Mouse (Mus musculus): ENCODE measurements around the gene Ncr1.
"Not testable (repeated sequence)": the region's sequence is repeated elsewhere in the genome, so short reads cannot be mapped to it uniquely, and the experiment has no call there.

The Ncr1 gene

DNA sequence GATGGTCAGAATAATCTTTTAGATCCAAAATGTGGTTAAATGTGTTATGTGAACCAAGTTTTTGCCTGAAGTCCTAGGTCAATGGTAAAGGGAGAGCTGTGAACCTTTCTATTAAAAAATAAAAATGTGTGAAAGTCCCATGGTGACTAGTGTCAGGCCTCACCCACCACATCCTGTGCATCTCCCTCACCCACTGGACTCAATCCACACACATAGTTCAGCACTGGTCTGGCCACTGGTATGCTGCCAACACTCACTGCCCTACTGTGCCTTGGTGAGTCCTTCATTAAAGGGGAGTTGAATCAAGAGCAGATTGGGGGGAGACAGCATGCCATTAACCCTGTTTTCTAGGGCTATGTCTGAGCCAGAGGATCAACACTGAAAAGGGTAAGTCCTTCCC is at the start of gene Ncr1:
Gene Ncr1 (plus strand): TSS at position 216 of the 400 bp plus-strand sequence.
- no peak for DNase-seq

- DNase-seq: no peak
Observed at GRCm38 (mm10) chr7:4292638-4293037, 44.9 kb upstream of the Ncr1 start.

- no peak for DNase-seq
Observed at GRCm38 (mm10) chr7:4297189-4297588, 40.3 kb upstream of the Ncr1 start.

DNA sequence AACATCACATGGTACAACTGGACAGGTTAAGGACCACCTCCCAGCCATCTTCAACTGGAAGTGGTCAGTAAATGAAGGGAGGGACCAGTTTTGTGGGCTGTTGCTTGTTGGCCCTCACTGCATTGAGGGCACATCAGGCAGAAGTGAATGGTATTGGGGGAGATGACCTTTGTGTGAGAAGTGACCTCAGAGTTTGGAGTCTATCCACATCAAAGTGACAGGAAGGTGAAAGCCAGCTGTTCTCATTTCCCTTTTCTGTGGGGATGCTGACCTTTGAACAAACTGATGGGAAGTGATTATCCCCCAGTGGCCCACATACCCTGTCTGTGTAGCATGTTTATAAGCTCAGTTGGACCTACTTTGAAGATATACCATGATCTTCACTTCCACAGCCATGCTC is 37.4 kb upstream of the Ncr1 start:
- no peak for DNase-seq

- no peak for DNase-seq
Observed at GRCm38 (mm10) chr7:4303457-4303856, 34.1 kb upstream of the Ncr1 start.

DNA sequence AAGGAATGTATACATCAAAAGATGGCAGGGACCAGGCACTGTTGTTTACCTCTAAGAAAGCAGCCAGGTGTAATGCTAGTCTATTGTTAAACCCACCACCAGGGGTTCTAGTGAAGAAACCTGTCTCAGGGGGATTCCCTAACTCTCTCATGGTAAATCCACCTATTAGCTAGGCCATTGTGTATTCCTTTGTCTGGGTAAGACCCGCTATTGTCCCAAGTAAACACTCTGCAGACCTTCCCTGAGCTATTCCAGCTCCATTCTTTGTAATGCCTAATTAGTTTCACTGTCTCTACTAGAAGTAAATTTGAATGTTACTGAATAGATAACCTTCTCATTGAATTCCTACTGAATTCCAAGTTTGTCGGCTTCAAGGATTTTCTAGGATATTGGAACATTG is 24.4 kb upstream of the Ncr1 start:
- DNase-seq: not testable (repeated sequence)

- not testable (repeated sequence) for DNase-seq
Observed at GRCm38 (mm10) chr7:4313531-4313930, 24.0 kb upstream of the Ncr1 start.

GRCm38 (mm10) chr7:4323301-4323700 is 14.2 kb upstream of the Ncr1 start:
- no peak for DNase-seq

DNA sequence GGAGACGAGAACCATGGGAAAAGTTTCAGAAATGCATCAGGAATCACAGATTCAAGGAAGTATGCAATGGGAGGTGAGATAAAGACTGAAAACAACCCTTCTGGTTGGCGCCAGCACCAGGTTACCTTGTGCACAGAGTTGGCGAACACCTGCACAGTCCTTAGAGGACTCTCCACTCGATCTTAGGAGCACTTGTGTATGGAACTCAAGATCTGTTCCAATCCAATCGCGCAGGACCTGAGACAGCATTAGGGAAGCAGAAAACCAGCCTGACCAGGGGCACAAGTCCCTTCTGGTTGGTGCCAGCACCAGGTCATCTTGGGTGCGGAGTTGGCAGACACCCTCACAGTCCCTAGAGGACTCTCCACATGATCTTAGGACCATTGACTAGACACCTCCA is 36.0 kb downstream of the Ncr1 start:
- DNase-seq: no peak

Data from right cerebral cortex, postnatal 14 days (tissue).